Mouse (Mus musculus) cortical plate, adult 2 months (tissue): Measurements from ENCODE around the gene Crybb1. TPM values are rescaled to one million over a fixed set of nuclear protein-coding genes. Genes with fewer than 3 reads are reported as not detected.
A peak's percentile ranks its signal among the peaks of the same experiment; 100 is the strongest.

Experiments
- H3K27ac ChIP-seq: fragments of 200-500 bp; 2 replicates; pipeline ENCODE4 v1.5.1; 2012; ENCODE audit warnings: low read length, control low read depth, inconsistent platforms; ENCODE audit not compliant: insufficient read depth
- H3K4me1 ChIP-seq: fragments of 200-500 bp; 2 replicates; pipeline ENCODE4 v1.6.1; 2011; ENCODE audit warnings: low read length; ENCODE audit not compliant: control insufficient read depth, insufficient read depth
- H3K4me3 ChIP-seq: fragments of 200-500 bp; 2 replicates; pipeline ENCODE4 v1.5.1; 2011; ENCODE audit warnings: mild to moderate bottlenecking, low read length, control low read depth; ENCODE audit not compliant: insufficient read depth
- CTCF ChIP-seq: fragments of 200-500 bp; IDR thresholded peaks from 2 replicates; pipeline ENCODE4 v1.5.1; 2011; ENCODE audit warnings: mild to moderate bottlenecking, control low read depth, low read length; ENCODE audit not compliant: insufficient read depth; ENCODE audit errors: extremely low read depth
- POLR2A ChIP-seq: fragments of 200-500 bp; IDR thresholded peaks from 2 replicates; pipeline ENCODE4 v1.6.1; 2011; ENCODE audit warnings: mild to moderate bottlenecking, low read length, control low read depth; ENCODE audit not compliant: insufficient read depth; ENCODE audit errors: extremely low read depth
- polyA plus RNA-seq: library from polyadenylated mRNA; depleted of rRNA; stranded (reverse); fragments of >200 nt; gene quantifications from 2 replicates; pipeline ENCODE4 v1.2.3, GENCODE M21; 2012

Crybb1 gene
- polyA plus RNA-seq, 1 experiment = 7.5 TPM

DNA sequence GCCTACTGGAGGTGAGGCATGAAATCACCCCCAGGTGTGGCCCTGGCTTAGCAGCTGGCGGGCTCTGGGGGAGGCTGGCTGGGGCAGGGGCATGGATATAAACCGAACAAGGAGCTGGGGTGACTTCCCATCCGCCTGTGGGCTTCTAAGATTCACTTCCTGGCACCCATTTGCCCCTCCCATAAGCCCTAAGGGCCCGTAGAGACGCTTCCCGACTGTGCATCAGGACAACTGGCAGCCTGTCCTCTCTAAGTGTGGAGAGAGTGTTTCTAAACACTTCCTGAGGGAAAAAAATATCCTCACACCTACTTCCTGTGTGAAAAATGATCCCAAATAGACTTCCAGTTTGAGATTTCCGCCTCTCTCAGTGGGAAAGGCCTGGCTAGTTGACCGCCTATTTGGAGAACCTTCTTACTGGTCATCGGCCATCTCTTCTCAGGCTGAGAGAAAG, 39.8 kb upstream of the Crybb1 start:
- Histone ChIP-seq H3K27ac (no peak overlapping the region), H3K4me1 (no peaks in the 10 kb centered on the region), H3K4me3 (no peak overlapping the region)
- TF ChIP-seq POLR2A = peak; percentile 49; the same call in 1 of the 2 replicates
- TF ChIP-seq CTCF = no peak

DNA sequence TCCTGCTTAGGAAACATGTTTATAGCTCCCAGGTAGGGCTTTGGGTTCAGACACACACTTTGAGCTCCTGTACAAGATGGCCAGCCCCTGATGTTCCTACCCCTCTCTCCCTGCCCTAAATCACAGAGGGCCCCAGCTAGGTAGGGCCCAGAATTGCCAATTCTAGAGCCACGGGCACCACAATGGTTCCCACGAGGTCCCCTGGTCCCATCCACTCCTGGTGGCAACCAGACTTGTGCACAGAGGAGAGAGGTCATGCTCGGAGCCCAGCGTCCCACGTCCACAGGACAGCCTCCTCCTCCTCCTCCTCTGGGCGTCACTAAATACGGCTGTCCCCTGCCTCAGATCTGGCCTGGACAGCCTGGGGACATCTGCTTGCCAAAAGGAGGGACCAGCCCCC, 39.3 kb upstream of the Crybb1 start:
- H3K4me3 ChIP-seq = no peak overlapping the region
- TF ChIP-seq POLR2A = no peak
- no peak for TF ChIP-seq CTCF
- H3K27ac ChIP-seq = no peak overlapping the region
- no peaks in the 10 kb centered on the region for H3K4me1 ChIP-seq

GRCm38 (mm10) chr5:112217031-112217430, 38.6 kb upstream of the Crybb1 start:
- Histone ChIP-seq H3K4me1 (no peaks in the 10 kb centered on the region), H3K4me3 (no peak overlapping the region), H3K27ac (no peak overlapping the region)
- TF ChIP-seq CTCF = no peak
- TF ChIP-seq POLR2A = no peak

DNA sequence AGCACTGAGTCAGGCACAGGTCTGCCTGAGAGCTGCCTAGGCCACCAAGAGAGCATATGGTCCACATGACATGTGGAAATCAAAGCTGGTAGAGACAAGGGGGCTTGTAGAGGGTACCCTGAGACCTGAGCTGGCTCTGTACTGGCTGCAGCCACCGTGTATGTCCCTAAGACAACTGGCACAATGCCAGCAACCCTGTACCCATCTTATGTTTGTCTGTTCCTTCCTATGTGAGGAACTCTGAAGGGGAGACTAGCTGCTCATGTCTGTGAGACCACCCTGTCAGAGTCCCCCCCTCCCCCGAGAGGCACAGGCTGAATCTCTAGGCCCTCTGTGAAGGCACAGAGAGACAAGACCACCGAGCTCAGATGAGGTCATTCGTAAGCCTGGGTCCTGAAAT, 36.9 kb upstream of the Crybb1 start:
- H3K4me1 ChIP-seq = no peaks in the 10 kb centered on the region
- no peak overlapping the region for H3K4me3 ChIP-seq
- H3K27ac ChIP-seq = no peak overlapping the region
- TF ChIP-seq POLR2A = no peak
- TF ChIP-seq CTCF = no peak

- no peak overlapping the region for H3K27ac ChIP-seq
Observed at GRCm38 (mm10) chr5:112219398-112219797, 36.2 kb upstream of the Crybb1 start.

DNA sequence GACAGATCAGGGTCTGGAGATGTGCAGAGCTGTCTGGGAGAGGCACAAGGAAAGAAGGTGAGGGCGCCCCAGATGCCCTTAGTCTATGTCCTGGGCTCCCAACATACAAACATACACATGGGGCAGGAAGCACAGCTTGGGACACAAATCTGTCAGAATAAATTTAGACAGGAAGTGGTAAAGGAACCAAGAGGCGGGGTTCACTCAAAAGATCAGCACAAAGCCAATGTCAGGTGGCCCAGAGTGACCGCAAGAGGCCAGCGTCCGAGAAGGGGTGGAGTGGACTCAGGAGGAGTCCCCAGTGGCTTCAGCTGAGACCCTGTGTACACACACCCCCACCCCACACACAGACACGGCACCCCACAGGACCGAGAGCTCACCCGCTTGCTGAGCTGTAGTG, 35.4 kb upstream of the Crybb1 start:
- TF ChIP-seq POLR2A (no peak), CTCF (no peak)
- H3K4me3 ChIP-seq = no peak overlapping the region
- peaks cover 2% of the 10 kb centered on the region; the same call in 1 of the 2 replicates for H3K4me1 ChIP-seq
- H3K27ac ChIP-seq = no peak overlapping the region

More at GRCm38 (mm10) chr5:112219398-112219797, 36.2 kb upstream of the Crybb1 start:
- TF ChIP-seq POLR2A = no peak
- TF ChIP-seq CTCF = no peak
- H3K4me1 ChIP-seq = no peaks in the 10 kb centered on the region
- H3K4me3 ChIP-seq = no peak overlapping the region

DNA sequence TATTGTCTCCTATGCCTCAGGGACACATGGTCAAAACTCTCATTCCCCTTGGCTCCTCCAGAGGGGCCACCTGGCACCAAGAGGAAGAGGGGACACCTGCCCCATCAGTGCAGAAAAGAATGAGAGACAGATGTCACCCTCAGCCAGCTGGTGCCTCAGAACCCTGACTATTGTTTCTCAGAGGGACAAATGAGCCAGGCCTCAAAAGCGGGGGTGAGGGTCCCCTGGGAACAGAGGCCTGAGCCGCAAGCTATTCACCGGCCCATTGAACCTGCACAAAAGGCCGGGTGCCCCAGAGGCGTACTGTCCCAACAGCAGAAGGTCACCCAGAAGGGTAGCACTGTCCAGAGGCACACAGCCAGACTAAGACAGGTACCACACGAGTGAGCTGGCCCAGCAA, 30.0 kb upstream of the Crybb1 start:
- Histone ChIP-seq H3K4me3 (peak overlapping the region; percentile 5; the same call in 1 of the 2 replicates), H3K27ac (no peak overlapping the region), H3K4me1 (peaks cover 7% of the 10 kb centered on the region)
- TF ChIP-seq CTCF (no peak), POLR2A (no peak)

DNA sequence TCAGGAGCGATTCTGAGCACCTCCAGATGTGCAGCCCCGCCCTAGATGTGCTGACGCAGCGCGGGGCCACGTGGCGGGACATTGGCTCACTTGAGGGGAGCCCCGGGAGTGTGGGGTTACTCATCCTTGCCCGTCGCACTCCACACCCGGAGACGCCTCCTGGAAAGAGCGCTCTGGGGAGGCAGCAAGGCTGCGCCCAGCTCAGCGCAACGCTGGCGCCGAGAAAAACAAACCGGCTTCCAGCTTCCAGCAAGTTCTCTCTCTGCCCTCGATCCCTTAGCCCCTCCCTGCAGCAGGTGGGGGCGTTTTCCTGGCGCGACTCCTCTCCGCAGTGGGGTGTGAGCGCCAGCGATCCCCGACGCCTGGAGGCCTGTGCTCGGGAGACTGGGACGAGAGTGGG, 28.3 kb upstream of the Crybb1 start:
- peaks cover 7% of the 10 kb centered on the region for H3K4me1 ChIP-seq
- no peak overlapping the region for H3K27ac ChIP-seq
- TF ChIP-seq POLR2A = peak; percentile 50; the same call in 1 of the 2 replicates
- no peak for TF ChIP-seq CTCF
- peak overlapping the region; percentile 94 for H3K4me3 ChIP-seq

DNA sequence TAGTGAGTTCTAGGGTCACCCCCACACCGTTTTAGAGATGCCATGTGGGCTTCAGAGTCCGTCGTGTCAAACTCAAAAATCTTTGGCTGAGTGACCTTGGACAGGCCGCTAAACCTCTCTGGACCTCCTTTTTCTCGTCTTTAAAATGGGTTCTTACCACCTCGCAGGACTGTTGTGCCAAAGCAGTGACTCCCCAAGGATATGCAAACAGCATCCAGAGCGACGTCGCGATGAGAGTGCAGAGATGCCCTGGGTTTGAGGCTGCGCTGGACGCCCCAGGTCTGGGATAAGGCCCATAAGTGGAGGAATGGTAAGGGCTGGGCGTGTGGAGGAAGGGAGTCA, 27.7 kb upstream of the Crybb1 start:
- TF ChIP-seq CTCF (no peak), POLR2A (no peak)
- H3K27ac ChIP-seq = peak overlapping the region; percentile 45; the same call in 1 of the 2 replicates
- peak overlapping the region; percentile 94 for H3K4me3 ChIP-seq
- peaks cover 7% of the 10 kb centered on the region for H3K4me1 ChIP-seq

- Histone ChIP-seq H3K4me1 (peaks cover 7% of the 10 kb centered on the region), H3K27ac (peak overlapping the region; percentile 45), H3K4me3 (peak overlapping the region; percentile 94)
- TF ChIP-seq POLR2A (peak; percentile 71; the same call in 1 of the 2 replicates), CTCF (no peak)
Observed at GRCm38 (mm10) chr5:112228240-112229076, 27.2 kb upstream of the Crybb1 start.
